Mouse (Mus musculus): ENCODE results near the gene Tlr2.

- TF ChIP-seq POLR2A (IDR thresholded peaks at IDR 0.05; ENCODE audit: extremely low read depth, insufficient read depth, low read length): no peak
- no peak for TF ChIP-seq CTCF (IDR thresholded peaks at IDR 0.05; ENCODE audit: low read depth, low read length)
Measured at GRCm38 (mm10) chr3:83885163-83885562, 43.6 kb upstream of the Tlr2 start.
